Mouse (Mus musculus): ENCODE results near the gene Sh3bp5l. TPM values are rescaled to one million over a fixed set of nuclear protein-coding genes. Genes with fewer than 3 reads are reported as not detected.

The Sh3bp5l gene
- total and polyA plus RNA-seq, 3 experiments, result 31.7 to 32.8 TPM; not detected in 1

DNA sequence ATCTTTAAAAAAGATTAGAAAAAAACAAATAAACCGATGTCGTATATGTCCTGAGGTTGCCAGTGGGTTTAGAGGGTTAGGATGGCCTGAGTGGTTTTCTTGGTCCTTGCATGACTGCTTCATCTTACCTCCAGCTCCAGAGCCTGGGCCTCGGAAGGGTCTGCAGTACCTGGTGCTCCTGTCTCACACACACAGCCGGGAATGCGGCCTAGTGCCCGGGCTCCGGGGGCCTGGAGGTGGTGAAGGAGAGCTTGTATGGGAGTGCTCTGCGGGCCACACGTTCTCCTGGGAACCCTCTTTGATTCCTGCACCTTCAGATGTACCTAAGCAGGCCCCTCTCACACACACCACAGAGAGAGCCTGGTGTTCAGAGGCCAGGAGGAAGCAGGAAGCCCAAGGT is 21.9 kb upstream of the Sh3bp5l start:
- DNase-seq (ENCODE audit: low read depth, low spot score), result no peak
- TF ChIP-seq USF2 (IDR thresholded peaks at IDR 0.05; ENCODE audit: borderline replicate concordance in 1 of 2, insufficient read depth in 1 of 2, low read depth in 1 of 2, low read length in 2 of 2) (no peak), POLR2AphosphoS2 (IDR thresholded peaks at IDR 0.05; ENCODE audit: low read length) (no peak), POLR2A (IDR thresholded peaks at IDR 0.05; ENCODE audit: control insufficient read depth in 1 of 2, insufficient read depth in 1 of 2, low read depth in 1 of 2, low read length in 2 of 2, poor library complexity in 1 of 2) (no peak), TAL1 (IDR thresholded peaks at IDR 0.05; ENCODE audit: low read length) (no peak), ZC3H11A (IDR thresholded peaks at IDR 0.05; ENCODE audit: low read depth, low read length) (no peak), MAFK (IDR thresholded peaks at IDR 0.05; ENCODE audit: borderline replicate concordance, low read depth, low read length) (no peak), CTCF (IDR thresholded peaks at IDR 0.05 in 2 of 3, conservative IDR thresholded peaks at IDR 0.05 in 1 of 3; ENCODE audit: control insufficient read depth in 1 of 3, insufficient read depth in 1 of 3, low read depth in 2 of 3, low read length in 3 of 3, poor library complexity in 1 of 3, severe bottlenecking in 1 of 3) (no peak), USF1 (IDR thresholded peaks at IDR 0.05; ENCODE audit: low read depth, low read length) (no peak), POLR2AphosphoS5 (IDR thresholded peaks at IDR 0.05; ENCODE audit: borderline replicate concordance, low read depth, low read length) (no peak), GATA1 (IDR thresholded peaks at IDR 0.05; ENCODE audit: low read depth, low read length) (no peak), GABPA (IDR thresholded peaks at IDR 0.05; ENCODE audit: low read depth, low read length) (no peak), MAX (IDR thresholded peaks at IDR 0.05; ENCODE audit: low read length) (no peak), ZMIZ1 (IDR thresholded peaks at IDR 0.05; ENCODE audit: low read depth, low read length) (no peak), JUND (IDR thresholded peaks at IDR 0.05; ENCODE audit: low read depth, low read length) (no peak), RAD21 (IDR thresholded peaks at IDR 0.05; ENCODE audit: low read depth, low read length) (no peak), HCFC1 (IDR thresholded peaks at IDR 0.05; ENCODE audit: low read depth, low read length) (no peak), KAT2A (conservative IDR thresholded peaks at IDR 0.05; ENCODE audit: low read depth, low read length) (no peak), TCF12 (IDR thresholded peaks at IDR 0.05; ENCODE audit: low read depth, low read length) (no peak), E2F4 (IDR thresholded peaks at IDR 0.05; ENCODE audit: borderline replicate concordance, low read depth, low read length) (no peak)
- H3K4me1 ChIP-seq (ENCODE audit: control insufficient read depth in 1 of 2, insufficient read depth in 2 of 2, low read length in 2 of 2), result peaks cover 0 to 12% of the 10 kb centered on the region in 2 experiments; a peak in 3 of 4 replicates
- peaks cover under 1 to 7% of the 10 kb centered on the region in 2 experiments; a peak in 3 of 4 replicates for H3K36me3 ChIP-seq (ENCODE audit: control insufficient read depth in 1 of 2, insufficient read depth in 2 of 2, low read length in 2 of 2)
- peaks cover 7% of the 10 kb centered on the region; the same call in 1 of the 2 replicates for H3K79me2 ChIP-seq (ENCODE audit: control insufficient read depth, insufficient read depth, low read length, poor library complexity)
- no peaks in the 10 kb centered on the region for H3K9me3 ChIP-seq (replicated peaks; ENCODE audit: insufficient read depth, low read length)
- H3K4me3 ChIP-seq (ENCODE audit: control insufficient read depth in 1 of 2, insufficient read depth in 1 of 2, low read depth in 2 of 2, low read length in 2 of 2), result no peak overlapping the region
- H3K27me3 ChIP-seq (ENCODE audit: control insufficient read depth in 1 of 2, insufficient read depth in 2 of 2, low read length in 2 of 2), result no peaks in the 10 kb centered on the region
- no peak overlapping the region for H3K9ac ChIP-seq (ENCODE audit: control insufficient read depth, low read depth, low read length, poor library complexity, severe bottlenecking)
- H3K27ac ChIP-seq (ENCODE audit: control insufficient read depth, low read depth, low read length), result no peak overlapping the region

DNA sequence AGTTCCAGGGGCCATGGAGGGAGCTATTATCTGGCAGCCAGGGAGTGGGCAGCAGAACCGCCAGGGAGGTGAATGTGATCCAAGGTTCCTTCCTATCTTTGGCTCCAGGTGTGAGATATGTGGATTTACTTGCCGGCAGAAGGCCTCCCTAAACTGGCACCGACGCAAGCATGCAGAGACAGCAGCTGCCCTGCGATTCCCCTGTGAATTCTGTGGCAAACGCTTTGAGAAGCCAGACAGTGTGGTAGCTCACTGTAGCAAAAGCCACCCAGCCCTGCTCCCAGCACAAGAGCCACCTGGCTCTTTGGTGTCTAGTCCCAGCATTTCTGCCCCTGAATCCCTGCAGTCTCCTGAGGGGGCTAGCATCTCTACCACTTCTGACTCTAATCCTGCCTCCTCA is 16.5 kb upstream of the Sh3bp5l start:
- Histone ChIP-seq H3K4me1 (ENCODE audit: control insufficient read depth in 1 of 2, insufficient read depth in 2 of 2, low read length in 2 of 2) (no peaks in the 10 kb centered on the region), H3K4me3 (ENCODE audit: control insufficient read depth in 1 of 2, insufficient read depth in 1 of 2, low read depth in 2 of 2, low read length in 2 of 2) (no peak overlapping the region), H3K36me3 (ENCODE audit: control insufficient read depth in 1 of 2, insufficient read depth in 2 of 2, low read length in 2 of 2) (peaks cover 0 to 6% of the 10 kb centered on the region in 2 experiments; a peak in 2 of 4 replicates), H3K27me3 (ENCODE audit: control insufficient read depth in 1 of 2, insufficient read depth in 2 of 2, low read length in 2 of 2) (no peaks in the 10 kb centered on the region), H3K9me3 (replicated peaks; ENCODE audit: insufficient read depth, low read length) (no peaks in the 10 kb centered on the region), H3K9ac (ENCODE audit: control insufficient read depth, low read depth, low read length, poor library complexity, severe bottlenecking) (no peak overlapping the region), H3K27ac (ENCODE audit: control insufficient read depth, low read depth, low read length) (no peak overlapping the region), H3K79me2 (ENCODE audit: control insufficient read depth, insufficient read depth, low read length, poor library complexity) (no peaks in the 10 kb centered on the region)
- TF ChIP-seq BHLHE40 (IDR thresholded peaks at IDR 0.05; ENCODE audit: borderline replicate concordance, low read depth, low read length) (no peak), POLR2AphosphoS2 (IDR thresholded peaks at IDR 0.05; ENCODE audit: low read length) (0 out of 2 replicates have a peak, but pooled peaks have one; percentile 22), POLR2A (IDR thresholded peaks at IDR 0.05; ENCODE audit: control insufficient read depth in 1 of 2, insufficient read depth in 1 of 2, low read depth in 1 of 2, low read length in 2 of 2, poor library complexity in 1 of 2) (0 out of 4 replicates have a peak, but pooled peaks of 1 of the 2 experiments have one; percentile 37), TCF12 (IDR thresholded peaks at IDR 0.05; ENCODE audit: low read depth, low read length) (no peak)
- no peak for DNase-seq (ENCODE audit: low read depth, low spot score)
